Mouse (Mus musculus) cortical plate, adult 2 months (tissue): ENCODE results near the gene Gprc5a.

Source experiments
- CTCF ChIP-seq: fragments of 200-500 bp; IDR thresholded peaks from 2 replicates; pipeline ENCODE4 v1.5.1; 2011; ENCODE audit warnings: mild to moderate bottlenecking, control low read depth, low read length; ENCODE audit not compliant: insufficient read depth; ENCODE audit errors: extremely low read depth
- POLR2A ChIP-seq: fragments of 200-500 bp; IDR thresholded peaks from 2 replicates; pipeline ENCODE4 v1.6.1; 2011; ENCODE audit warnings: mild to moderate bottlenecking, low read length, control low read depth; ENCODE audit not compliant: insufficient read depth; ENCODE audit errors: extremely low read depth

DNA sequence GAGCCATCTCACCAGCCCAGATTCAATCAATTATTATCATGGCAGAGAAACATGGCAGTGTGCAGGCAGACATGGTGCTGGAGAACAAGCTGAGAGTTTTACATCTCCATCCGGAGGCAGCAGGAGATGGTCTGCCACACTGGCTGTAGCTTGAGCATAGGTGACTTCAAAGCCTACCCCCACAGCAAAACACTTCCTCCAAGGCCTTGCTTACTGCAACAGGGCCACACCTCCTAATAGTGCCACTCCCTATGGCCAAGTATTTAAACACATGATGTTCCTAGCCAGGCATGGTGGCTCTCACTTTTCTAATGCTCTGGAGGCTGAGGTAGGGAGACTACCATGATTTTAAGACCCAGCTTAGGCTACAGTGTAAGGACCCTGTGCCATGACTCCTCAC, 20.3 kb downstream of the Gprc5a start:
- no peak for TF ChIP-seq CTCF
- TF ChIP-seq POLR2A: no peak
